Mouse (Mus musculus) left cerebral cortex, adult 8-10 months (tissue): Measurements from ENCODE around the gene Ttc21a. TPM values are rescaled to one million over a fixed set of nuclear protein-coding genes. Genes with fewer than 3 reads are reported as not detected.

Experiments
- DNase-seq, 2 experiments: peaks; one replicate each; pipeline ENCODE4 v3.0.0; 2022; ENCODE audit warnings: low spot score in 2 of 2
- total RNA-seq, 4 experiments: library from RNA; stranded (reverse); gene quantifications; 2 replicates each; pipeline ENCODE4 v1.2.4; 2022

Ttc21a gene
- total RNA-seq, 4 experiments from 2014 or later = 0.70 to 1.2 (median 0.81) TPM

- DNase-seq = no peak
These were observed 37.2 kb downstream of the Ttc21a start for GRCm38 (mm10) chr9:119974609-119975008.

- no peak for DNase-seq
These were observed 37.9 kb downstream of the Ttc21a start for GRCm38 (mm10) chr9:119975286-119975685.

DNA sequence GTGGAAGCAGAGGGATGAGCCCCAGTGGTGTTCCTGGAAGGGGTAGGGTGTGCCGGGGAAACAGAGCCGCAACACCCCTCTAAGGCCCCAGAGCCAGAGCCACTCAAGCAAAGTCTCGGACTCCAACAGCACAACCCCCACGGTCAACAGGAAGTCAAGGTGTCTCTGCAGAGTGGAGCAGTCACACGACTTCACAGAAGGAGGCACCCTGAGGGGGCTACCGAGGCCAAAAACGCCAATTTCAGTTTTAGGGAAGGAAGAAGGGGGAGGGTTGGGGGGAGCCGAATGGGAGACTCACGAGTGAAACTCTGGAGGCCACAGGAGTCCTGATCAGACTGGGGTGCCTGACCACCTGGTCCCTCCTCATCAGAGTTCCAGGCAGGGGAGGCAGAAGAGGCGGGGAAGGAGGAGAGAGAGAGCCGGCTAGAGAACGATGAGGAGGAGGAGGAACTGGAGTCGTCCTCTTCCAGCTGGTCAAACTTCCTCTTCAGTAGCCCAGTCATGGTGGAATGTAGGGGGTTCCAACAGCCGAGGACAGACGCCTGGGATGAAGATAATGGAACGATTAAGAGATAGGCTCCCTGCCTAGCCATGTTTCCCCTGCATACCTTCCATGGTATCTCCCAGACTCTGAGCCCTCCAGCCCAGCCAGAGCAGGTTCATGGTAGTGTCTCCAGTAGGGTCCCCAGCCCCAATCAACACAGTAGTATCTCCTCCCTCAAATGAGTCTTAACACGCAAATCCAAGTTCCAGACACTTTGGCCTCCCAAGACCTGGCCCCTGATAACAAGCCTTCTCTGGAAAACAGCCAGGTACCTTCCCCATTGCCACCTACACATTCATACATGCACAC lies 39.5 kb downstream of the Ttc21a start:
- DNase-seq = no peak

DNA sequence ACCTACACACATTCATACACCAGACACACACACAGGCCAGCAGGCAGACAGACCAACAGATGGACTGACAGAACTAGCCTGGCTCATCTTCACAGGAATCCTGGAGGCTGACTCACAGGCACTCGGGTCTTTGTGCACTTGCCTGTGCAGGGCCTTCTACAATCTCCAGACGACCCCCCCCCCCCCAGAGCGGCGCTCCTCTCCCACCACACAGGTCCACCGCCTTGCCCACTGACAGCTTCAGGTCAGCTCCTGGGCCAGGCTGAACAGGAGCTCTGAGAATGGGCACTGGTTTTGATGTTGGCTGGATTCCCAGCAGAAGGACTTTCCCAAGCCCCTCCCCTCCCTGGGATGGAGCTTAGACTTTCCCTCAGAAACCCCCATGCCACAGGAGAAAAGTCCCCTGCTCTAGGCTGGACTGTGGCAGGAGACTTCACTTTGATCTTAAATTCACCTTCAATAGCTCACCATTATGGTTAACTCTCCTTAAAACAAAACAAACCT lies 40.2 kb downstream of the Ttc21a start:
- DNase-seq = no peak

DNA sequence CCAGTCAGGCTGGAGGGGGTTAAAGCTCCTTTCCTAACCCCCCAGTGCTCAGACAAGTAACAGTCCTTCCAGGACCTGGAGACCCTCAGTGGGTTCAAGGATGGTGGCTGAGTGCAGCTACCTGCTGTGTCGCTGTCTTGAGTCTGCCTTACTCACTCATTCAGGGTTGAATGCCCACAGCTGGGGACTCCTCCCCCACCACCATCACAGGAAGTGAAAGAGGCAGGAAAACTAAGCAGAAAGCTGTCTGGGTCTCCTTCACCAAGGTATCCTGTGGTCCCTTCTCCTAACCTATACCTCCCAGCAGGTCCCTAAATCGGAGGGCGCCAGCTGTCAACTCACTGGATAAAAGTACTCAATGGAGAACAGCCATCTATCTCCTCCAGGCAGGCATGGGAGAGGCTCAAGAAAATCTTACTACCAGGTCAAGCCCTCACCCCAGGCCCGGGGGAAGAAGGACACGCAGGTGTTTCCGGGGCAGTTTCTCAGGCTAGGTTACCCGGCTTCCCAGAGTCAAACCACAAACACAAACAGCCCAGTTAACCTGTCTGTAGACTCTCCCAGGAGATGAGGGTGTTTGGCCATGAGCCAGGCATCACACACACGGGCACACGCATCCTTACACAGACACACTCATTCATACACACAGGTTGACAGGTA lies 40.9 kb downstream of the Ttc21a start:
- no peak for DNase-seq

- peak in 1 of 2 experiments; percentile 84 for DNase-seq
These were observed 41.5 kb downstream of the Ttc21a start for GRCm38 (mm10) chr9:119978811-119979441.

- no peak for DNase-seq
These were observed 42.3 kb downstream of the Ttc21a start for GRCm38 (mm10) chr9:119979749-119980148.

GRCm38 (mm10) chr9:119980770-119981182 lies 43.4 kb downstream of the Ttc21a start:
- no peak for DNase-seq

- peak in 1 of 2 experiments; percentile 62 for DNase-seq
These were observed 44.1 kb downstream of the Ttc21a start for GRCm38 (mm10) chr9:119981183-119982179.

DNA sequence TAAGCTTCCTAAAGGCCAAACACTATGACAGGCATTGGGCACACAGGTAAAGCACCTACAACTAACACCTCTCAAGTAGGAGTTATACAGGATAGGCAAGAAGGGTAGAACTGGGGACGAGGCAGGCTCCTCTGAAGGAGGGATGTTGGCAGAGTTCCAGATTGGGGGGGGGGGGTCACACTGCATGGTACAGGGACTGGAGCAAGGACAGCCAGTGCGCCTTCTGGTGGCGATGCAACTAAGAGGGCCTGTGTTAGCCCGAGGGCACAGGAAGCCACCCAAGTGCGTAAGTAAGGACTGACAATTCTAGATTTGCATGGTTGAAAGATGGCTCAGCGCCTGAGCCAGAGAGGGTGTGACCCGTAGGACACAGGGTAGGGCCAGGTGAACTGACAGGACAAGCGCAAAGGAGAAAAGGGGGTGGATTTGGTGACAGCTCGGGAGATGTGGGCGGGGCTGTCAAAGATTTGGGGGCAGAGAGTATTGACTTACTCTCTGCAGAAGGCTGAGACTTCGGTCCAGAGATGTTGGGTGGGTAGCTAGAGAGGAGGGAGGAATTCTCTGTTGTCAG lies 44.9 kb downstream of the Ttc21a start:
- DNase-seq = peak in 1 of 2 experiments; percentile 48

DNA sequence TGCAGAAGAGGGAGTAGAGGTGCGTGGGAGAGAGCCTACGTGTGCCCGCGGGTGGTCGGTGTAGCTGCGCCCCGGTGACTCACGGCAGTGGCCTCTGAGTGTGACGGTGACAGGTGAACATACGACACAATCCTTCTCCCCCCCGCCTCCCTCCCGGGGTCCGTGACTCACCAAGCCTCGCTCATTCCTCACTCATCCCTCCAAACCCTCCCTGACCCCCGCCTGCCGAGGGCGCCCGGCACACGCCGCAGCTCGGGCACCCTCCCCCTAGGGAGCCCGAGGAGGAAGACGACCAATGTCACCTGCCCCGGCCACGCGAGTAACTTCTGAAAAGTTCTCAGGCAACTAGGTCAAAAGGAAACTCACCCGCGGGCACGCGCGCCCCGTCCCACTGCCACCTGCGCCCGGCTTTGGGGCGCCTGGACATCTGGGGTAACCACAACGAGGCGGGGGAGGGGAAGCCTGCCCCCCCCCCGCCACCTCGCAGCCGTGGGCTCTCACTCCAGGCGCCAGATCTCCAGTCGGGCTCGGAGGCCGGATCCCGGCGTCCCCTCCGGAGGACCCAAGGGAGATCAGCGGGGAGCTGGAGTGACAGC lies 45.6 kb downstream of the Ttc21a start:
- DNase-seq = peak in 1 of 2 experiments; percentile 53

GRCm38 (mm10) chr9:119983585-119984535 lies 46.5 kb downstream of the Ttc21a start:
- peak; percentile 73 to 84 for DNase-seq

- no peak for DNase-seq
These were observed 47.2 kb downstream of the Ttc21a start, which contains the start of gene Csrnp1 for GRCm38 (mm10) chr9:119984536-119985011. Gene Csrnp1, minus strand, starts transcription at chr9:119984658.

DNA sequence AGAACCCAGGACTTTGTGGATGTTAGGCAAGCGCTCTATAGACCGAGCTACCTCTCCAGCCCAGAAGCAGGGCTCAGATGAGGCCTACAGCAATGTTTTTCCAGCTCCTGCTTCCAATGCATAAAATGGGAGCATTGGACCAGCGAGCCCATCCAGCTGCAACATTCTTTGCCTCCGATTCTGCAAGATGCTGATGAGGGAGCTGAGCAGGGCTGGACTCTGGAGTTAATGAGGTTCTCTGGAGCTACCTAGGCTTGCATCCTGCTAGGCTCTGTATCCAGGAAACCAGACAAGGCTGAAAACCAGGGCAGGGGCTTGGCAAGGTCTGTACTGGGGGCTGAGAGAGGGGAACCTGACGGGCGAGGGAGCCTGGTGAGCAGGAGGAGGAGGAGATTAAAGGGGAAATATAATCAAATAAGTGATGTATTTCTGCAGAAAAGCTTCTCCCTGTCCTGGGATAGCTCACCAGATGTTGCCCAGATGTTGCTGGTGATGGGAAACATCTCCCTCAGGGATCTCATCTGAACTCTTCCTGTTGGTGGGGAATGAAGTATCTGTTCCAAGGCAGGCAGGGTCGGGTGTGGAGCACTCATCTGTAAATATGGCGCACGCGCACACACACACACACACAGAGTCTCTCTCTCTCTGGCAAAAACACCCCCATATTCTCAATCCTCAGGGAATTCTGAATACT lies 48.6 kb downstream of the Ttc21a start:
- DNase-seq = no peak

- DNase-seq = no peak
These were observed 50.9 kb downstream of the Ttc21a start for GRCm38 (mm10) chr9:119988304-119988703.

GRCm38 (mm10) chr9:119991310-119991709 lies 53.9 kb downstream of the Ttc21a start:
- DNase-seq = no peak

- no peak for DNase-seq
These were observed 55.9 kb downstream of the Ttc21a start for GRCm38 (mm10) chr9:119993092-119993844.
